Mouse (Mus musculus) spleen, embryonic (tissue): Measurements from ENCODE around the gene Csnk1g2.
"Not testable (repeated sequence)": the region's sequence is repeated elsewhere in the genome, so short reads cannot be mapped to it uniquely, and the experiment has no call there.

Source experiments
- CTCF ChIA-PET: fragments of 350-600 bp; sonication (Branson Sonifier 250); formaldehyde crosslinking; loops from one replicate; lab custom pipeline; 2022; lab: Charles Lee

The Csnk1g2 gene

DNA sequence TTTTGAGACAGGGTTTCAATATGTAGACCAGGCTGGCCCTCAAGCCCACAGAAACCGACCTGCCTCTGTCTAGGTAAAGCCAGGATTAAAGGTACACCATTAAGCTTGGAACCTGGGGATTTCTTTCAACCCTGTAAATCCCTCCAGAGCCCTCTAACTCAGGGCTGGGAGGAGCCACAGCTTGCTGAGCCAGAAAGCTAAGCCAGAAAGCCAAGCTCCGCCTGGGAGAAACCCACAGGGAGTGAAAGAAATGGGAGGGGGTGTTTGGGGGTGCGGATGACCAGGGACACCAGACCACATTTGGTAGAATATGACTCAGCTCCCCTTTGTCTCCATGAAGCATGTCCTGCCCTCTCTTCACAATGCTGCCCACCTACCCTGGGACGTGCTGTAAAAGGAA, 26.3 kb upstream of the Csnk1g2 start:
- CTCF ChIA-PET, result no interaction called here

DNA sequence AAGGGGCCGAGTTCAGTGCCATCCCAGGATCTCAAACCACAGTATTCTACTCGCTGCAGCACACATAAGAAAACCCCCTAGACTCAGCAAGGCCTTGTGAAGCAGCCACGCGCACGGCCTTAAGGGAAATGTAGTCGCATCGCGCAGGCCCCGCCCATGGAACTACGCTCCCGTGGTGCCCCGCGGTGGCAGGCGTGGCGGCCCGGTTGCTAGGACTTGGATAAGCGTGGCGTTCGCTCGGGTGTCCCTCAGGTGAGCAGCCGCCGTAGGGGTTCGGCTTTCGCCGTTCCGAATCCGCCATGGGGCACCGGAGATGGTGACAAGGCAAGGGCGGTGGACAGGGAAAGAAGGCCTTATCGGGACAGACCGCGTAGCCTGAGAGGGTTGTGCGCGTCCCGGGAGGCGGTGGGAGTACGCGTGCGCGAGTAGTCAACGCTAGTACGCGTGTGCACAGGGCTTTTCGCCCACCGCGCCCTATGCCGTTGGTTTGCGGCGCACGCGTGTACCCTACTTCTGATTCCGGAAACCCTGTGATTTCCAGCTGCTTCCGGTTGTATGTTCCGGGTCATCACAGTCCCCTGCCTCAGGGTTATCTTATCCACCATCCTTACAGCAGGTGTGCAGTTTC, 19.8 kb upstream of the Csnk1g2 start, which contains the start of the genes Scamp4 and Adat3:
Gene Scamp4 (plus strand): TSS at position 175 of the 628 bp plus-strand sequence.
Gene Adat3 (plus strand): TSS at position 183 of the 628 bp plus-strand sequence.
- CTCF ChIA-PET, result interaction anchor here (0.6 to 0.7 kb wide), 3 partner anchors 15 to 284 kb away, joined by 3 to 7 read pairs (median 3); no protein-coding TSS in a partner anchor

DNA sequence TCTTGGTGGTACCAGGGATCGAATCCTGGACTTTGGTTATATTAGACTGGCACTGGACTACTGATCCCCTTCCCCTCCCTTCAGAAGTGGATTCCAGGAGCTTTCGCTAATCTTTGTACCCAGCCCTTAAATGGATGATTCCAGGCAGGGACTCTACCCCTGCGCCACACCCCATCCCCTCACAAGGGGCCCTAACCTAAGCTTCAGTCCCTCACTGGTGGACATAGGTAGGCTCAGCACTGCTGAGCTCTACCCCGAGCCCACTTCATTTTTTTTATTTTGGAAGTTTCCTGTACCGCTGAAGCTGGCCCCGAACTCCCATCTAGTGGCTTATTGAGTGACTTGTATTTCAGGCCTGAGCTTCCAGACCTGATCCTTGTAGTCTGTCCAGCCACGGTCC, 19.3 kb upstream of the Csnk1g2 start:
- CTCF ChIA-PET, result interaction anchor here (0.6 to 0.7 kb wide), 3 partner anchors 15 to 284 kb away, joined by 3 to 7 read pairs (median 3); no protein-coding TSS in a partner anchor

DNA sequence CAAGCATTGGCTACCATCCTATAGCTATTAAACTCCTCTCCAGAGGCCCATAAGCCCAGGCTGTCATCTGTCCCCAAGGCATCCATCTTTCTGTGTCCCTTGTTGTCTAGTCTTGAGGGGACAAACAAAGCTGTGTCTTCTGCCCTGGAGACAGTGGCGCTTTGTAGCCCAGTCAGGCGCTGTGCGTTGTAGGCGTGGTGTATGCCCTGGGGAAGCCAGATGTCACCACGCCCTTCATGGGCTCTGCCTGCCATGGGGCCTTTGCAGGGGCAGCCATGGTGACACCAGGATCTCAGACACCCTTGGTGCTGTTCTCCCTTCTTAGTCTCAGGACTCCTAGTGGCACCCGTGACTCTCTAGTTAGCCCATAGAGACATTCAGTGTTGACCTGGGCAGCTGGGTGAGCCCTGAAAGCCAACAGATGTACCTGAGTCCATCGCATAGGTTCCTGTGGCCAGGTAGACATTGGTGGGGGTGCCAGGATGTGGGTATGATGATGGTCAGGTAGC, 18.6 kb upstream of the Csnk1g2 start:
- CTCF ChIA-PET, result no interaction called here

DNA sequence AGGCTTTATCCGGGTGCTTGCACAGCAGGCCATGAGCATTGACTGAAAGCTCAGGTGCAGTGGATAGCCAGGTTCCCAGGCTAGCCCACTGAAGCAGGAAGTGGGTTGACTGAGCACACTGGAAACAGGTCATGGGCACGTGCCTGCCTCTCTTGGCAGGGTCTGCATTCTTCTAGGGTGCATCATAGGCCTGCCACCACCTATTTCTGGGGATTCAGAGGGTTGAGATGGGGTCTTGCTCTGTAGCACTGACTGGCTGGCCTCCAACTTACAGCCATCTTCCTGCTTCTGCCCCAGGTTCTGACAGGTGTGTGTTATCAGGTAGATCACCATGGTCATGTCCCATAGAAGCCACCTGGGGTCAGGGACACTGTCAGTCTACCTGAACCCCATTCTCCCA, 17.6 kb upstream of the Csnk1g2 start:
- CTCF ChIA-PET, result no interaction called here

DNA sequence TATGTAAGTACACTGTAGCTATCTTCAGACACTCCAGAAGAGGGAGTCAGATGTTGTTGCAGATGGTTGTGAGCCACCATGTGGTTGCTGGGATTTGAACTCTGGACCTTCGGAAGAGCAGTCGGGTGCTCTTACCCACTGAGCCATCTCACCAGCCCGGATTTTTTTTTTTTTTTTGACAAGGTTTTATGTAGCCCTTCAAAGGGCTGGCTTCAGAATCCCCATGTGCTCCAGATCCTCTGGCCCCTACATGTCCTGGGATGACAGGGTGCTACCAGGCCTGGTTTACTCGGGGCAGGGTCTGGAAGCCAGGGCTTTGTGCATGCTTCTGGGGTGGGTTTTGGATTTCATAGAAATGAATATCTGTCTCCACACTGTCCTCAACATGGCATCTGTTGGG, 16.9 kb upstream of the Csnk1g2 start, which contains the start of gene Gm49322:
Gene Gm49322 (plus strand): TSS at position 301 of the 400 bp plus-strand sequence.
- CTCF ChIA-PET, result not testable (repeated sequence)

DNA sequence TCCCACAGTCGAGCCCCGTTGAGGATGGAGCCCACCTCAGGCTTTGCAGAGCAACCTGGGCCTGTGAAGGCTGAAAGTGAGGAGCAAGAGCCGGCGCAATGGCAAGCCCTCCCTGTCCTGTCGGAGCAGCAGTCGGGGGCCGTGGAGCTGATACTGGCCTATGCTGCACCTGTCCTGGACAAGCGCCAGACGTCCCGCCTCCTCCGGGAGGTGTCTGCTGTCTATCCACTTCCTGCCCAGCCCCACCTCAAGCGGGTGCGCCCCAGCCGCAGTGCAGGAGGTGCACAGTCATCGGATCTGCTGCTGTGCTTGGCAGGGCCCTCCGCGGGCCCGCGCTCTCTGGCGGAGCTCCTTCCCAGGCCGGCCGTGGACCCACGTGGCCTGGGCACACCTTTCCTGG, 16.3 kb upstream of the Csnk1g2 start:
- CTCF ChIA-PET, result no interaction called here

DNA sequence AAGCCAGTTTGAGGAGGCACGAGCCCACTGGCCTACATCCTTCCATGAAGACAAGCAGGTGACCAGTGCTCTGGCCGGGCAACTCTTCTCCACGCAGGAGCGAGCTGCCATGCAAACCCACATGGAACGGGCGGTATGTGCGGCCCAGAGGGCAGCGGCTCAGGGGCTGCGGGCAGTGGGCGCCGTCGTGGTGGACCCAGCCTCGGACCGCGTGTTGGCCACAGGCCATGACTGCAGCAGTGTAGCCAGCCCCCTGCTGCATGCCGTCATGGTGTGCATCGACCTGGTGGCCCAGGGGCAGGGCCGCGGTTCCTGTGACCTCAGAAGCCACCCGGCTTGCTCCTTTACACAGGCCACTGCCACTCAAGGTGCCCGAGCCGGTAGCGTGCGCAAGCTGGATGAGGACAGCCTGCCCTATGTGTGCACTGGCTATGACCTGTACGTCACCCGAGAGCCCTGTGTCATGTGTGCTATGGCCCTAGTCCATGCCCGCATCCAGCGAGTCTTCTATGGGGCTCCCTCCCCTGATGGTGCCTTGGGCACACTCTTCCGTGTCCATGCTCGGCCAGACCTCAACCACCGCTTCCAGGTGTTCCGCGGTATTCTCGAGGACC, 15.8 kb upstream of the Csnk1g2 start:
- CTCF ChIA-PET, result no interaction called here

DNA sequence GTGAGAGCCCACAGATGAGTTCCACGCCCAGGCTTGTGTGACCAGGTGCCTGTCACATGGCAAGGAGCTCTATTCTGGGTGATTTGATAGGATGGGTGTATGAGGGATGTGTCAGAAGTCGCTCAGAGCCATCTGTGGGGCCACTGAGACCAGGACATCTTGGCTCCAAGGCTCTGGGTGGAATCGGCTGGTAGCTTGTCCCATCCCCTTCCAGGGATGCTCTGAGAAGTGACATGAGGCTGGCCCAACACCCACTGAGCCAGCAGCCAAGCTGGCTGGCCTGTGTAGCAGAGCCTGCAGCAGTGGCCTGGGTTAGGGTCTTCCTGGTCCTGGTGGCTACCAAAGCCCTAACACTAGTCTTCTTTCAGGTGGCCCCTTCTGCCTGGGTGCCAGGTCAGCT, 14.2 kb upstream of the Csnk1g2 start:
- CTCF ChIA-PET, result interaction anchor here (0.6 kb wide), 1 partner anchor 109 kb away, joined by 3 read pairs; no protein-coding TSS in a partner anchor

DNA sequence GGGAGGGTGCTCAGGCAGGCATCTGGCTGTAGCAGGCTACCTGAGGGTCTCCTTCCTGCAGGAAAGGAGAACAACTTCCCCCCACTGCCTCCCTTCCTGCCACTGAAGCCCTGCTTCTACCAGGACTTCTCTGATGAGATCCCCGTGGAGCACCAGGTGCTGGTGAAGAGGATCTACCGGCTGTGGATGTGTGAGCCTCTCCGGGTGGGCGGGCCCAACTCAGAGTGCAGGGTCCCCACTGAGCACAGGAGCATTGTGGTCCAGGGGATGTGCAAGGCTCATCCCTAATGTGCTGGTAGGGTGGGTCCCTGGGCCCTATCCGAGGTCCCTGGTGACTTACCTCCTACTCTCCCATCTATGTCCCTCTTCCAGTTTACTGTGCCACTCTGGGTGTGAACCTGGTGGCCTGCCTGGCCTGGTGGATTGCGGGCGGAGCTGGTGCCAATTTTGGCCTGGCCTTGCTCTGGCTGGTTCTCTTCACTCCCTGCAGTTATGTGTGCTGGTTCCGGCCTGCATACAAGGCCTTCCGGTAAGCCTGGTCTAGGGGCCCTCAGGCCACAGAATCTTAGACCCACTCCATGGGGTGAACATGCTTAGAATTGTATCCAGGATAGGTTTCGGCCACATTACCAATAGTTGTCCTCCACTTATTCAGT, 13.2 kb upstream of the Csnk1g2 start:
- CTCF ChIA-PET, result no interaction called here

DNA sequence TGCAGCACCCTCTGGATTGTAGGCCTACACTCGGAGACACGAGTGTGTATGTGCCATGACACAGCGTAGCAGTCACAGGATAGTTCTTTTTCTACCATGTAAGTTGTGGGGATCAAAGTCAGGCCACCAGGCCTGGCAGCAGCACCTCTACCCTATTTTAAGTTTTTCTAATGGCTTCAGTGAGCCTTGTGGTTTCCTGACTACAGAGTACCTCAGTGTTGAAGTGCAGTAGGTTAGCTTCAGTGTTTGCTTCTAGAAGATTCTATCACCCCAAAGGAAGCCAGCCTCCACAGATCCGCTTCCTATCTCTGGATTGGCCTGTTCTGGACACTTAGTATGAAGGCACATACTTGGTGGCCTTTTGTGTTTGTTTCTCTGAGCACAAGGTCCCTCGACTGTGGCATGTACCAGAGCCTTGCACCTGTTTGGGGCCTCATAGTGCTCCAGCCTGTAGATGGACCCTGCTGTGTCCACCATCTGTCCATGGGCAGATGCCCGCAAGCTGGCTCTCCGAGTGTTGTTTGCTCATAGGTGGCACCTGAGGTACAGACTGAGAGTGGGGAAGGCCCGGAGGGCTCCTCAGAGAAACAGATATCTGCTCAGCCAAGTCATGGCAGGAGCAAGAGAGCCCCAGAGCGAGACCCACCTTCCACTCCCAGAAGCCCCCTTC, 12.4 kb upstream of the Csnk1g2 start:
- CTCF ChIA-PET, result interaction anchor here (1.1 to 2.9 kb wide), 5 partner anchors 9 to 134 kb away, joined by 3 to 12 read pairs (median 3); partner anchors contain the start of gene Csnk1g2

DNA sequence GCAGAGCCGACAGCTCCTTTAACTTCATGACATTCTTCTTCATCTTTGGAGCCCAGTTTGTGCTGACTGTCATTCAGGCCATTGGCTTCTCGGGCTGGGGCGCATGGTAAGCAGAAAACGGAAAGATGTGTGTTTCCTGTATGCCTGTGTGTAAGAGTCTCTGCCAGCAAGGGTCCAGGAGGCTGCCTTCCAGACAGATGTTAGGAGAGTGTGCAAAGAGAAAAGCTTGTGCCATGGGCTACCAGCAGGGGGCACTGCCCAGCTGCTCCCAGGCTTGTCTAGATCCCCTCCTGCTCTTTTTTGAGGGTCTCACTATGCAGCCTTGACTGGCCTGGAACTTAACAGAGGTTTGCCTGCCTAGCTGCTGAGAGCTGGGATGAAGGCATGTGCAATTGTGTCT, 11.6 kb upstream of the Csnk1g2 start:
- CTCF ChIA-PET, result interaction anchor here (0.5 to 2.9 kb wide), 6 partner anchors 10 to 133 kb away, joined by 3 to 12 read pairs (median 3); partner anchors contain the start of gene Csnk1g2

DNA sequence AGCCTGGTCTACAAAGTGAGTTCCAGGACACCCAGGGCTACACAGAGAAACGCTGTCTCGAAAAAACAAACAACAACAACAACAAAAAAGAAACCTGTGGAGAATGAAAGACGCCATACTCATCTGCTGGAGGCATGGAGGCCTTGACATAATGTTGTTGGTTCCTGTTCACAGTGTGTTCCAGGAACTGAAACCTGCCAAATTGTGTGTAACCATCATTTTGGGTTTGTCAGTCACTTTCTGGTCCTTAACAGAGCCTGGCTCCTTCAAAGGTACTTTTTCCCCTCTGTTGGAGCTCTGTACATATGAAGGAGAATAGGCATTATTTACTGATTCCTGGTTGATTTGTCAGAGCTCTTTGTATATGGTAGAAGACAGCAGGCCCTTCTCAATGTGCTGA, 10.7 kb upstream of the Csnk1g2 start:
- CTCF ChIA-PET, result interaction anchor here (0.6 to 2.9 kb wide), 3 partner anchors 10 to 269 kb away, joined by 3 to 12 read pairs (median 3); partner anchors contain the start of gene Csnk1g2

DNA sequence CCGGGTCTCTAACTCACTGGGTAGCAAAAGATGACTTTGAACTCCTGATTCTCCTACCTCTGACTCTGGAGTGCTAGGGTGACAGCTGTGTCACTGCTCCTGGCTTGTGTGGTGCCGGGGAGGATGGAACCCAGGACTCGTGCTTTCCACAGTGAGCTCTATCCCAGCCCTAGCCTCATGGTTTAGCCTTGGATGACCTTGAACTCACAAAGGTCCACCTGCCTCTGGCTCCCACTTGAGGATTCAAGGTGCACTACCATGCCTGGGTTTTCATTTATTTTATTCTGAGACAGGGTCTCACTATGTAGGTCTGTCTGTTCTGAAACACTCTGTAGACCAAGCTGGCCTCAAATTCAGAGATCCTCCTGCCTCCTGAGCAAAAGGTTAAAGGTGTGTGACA, 8.8 kb upstream of the Csnk1g2 start:
- CTCF ChIA-PET, result no interaction called here

DNA sequence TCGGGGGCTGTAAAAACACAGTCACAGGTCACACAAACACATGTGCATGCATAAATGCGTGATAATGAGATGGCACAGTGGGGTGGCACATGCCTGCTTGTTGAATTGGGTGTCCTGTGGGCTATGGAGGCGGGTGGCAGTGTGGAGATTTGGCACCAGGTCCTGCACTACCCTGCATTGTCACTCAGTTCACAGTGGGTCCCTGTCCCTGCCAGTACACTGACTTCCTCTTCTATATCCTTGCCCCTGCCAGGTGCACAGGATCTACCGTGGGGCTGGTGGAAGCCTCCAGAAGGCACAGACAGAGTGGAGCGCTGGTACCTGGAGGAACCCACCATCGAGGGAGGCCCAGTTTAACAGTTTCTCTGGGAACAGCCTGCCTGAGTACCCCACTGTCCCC, 8.3 kb upstream of the Csnk1g2 start:
- CTCF ChIA-PET, result no interaction called here

DNA sequence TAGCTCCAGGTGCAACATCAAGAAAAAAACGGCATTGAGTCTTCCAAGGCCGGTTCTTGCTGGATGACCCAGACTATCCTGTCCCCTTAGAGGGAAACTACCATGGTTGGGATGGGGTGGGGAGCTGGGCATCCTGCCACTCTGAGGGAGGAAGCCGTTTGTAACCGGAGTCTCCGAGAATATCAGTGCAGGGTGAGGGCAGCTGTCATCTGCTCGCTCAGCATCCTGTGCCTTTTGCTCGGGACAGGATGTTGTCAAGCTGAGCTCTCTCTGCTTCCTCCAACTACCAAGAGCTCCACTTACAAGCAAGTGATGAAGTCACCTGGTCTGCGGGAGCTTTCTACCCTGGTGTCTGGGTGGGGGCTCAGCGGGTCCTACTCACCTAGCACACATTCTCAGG, 4.5 kb upstream of the Csnk1g2 start:
- CTCF ChIA-PET, result interaction anchor here (0.6 to 0.9 kb wide), 4 partner anchors 26 to 57 kb away, joined by 4 to 8 read pairs (median 4); no protein-coding TSS in a partner anchor

DNA sequence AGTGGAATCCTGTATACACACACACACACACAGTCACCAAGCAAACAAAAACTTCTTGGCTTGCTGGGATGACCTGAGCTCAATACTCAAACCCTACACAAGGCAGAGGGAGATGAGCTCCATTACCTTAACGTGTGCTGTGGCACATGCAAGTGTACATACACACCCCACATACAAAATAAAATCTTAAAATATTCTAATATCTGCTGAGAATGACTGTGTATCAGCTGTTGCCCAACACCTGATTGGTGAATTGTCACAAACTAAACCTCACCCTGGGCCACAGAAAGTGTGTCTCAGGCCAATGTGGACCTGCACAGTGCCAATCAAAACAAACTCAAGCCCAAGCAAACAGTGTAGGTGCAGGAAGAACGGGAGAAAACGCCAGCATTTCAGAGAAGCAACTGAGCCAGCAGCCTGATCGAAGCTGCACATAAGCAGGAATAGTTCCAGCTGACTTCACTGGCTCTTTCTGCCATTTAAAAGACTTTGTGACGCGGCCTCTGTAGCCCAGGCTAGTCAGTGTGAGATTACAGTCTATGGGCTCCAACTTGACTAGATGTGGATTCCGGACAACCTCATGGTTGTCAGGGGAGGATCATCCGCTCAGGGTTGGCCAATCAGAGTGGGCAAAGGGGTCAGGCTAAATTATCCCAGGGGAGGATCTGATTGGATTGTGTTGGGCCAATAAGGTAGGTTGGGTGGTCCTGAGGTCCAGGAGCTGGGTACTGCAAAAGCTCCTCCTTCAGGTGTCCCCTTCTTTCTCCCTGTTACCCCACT, 3.0 kb upstream of the Csnk1g2 start:
- CTCF ChIA-PET, result no interaction called here

DNA sequence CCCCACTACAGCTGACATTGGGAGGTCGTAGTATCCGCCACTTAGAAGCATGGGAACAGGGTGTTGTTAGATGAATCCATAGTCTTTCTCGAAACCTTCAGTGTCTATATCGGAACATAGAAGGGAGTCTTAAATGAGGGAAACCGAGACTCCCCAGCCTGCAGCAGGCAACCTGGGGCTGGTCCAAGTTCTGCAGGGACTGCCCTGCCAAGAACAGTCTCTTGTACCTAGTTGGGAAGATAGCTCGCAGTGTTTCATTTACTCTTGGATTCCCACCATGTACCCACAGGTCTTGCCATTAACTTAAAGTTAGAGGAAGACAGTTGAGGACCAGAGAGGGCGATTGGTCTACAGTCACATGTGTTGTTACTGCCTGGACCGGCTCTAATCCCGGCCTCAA, 2.3 kb upstream of the Csnk1g2 start:
- CTCF ChIA-PET, result interaction anchor here (0.5 to 3.5 kb wide), 2 partner anchors 9 to 301 kb away, joined by 6 to 12 read pairs; no protein-coding TSS in a partner anchor

DNA sequence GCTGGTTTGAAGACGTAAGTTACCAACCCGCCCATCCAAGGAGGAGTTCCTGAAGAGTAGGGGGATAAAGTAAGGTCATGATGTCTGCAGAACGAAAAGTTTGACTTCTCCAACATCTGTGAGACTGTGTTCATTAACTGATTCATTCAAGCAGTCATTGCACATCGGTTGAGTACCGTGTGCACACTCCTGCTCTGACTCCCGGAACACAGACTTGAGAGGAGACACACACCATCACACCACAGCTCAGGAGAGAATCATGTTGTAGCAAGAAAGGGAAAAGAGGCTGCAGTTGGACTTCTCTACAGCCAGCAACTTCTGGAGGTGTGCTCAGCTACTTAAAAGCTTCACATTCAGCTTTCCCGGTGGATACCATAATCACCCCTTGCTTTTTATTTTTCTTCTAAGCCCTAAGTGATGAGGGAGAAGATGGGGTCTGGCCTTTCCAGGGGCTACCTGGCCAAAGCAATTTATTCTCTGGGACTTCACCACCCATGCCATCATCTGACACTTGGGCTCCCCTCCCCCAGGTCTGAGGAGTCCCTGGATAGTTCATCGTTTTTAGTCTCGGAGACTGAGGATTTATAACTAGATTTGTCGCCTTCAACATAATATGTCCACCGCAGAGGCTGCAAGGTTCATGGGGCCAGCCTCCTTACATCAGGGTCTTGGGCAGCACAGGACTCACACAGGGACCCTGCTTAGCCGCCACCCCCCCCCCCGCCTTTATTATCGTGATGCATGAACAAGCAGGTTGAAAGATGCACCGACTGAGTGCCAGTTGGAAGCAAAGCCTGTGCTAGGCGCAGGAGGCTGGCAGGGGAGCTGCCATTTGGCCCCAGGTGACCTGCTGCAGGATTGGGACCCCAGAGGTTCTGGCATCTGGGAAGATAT, 1.6 kb upstream of the Csnk1g2 start:
- CTCF ChIA-PET, result interaction anchor here (0.5 to 3.5 kb wide), 2 partner anchors 9 to 300 kb away, joined by 6 to 12 read pairs; no protein-coding TSS in a partner anchor
